Mouse (Mus musculus) cerebellum, adult 2 months (tissue): Measurements from ENCODE around the gene St6galnac3. TPM values are rescaled to one million over a fixed set of nuclear protein-coding genes. Genes with fewer than 3 reads are reported as not detected.
"Not testable (repeated sequence)": the region's sequence is repeated elsewhere in the genome, so short reads cannot be mapped to it uniquely, and the experiment has no call there.

Experiments used
- DNase-seq, 2 experiments: peaks; one replicate each; pipeline ENCODE4 v3.0.0; 2021
- H3K27ac ChIP-seq: fragments of 200-500 bp; 2 replicates; pipeline ENCODE4 v1.5.1; 2012; ENCODE audit warnings: low read length, control low read depth, inconsistent platforms; ENCODE audit not compliant: insufficient read depth
- H3K27me3 ChIP-seq: fragments of 200-500 bp; 2 replicates; pipeline ENCODE4 v1.6.1; 2012; ENCODE audit warnings: inconsistent platforms, mild to moderate bottlenecking, low read length, moderate library complexity; ENCODE audit not compliant: control insufficient read depth, insufficient read depth
- H3K4me1 ChIP-seq: fragments of 200-500 bp; 2 replicates; pipeline ENCODE4 v1.6.1; 2011; ENCODE audit warnings: low read length; ENCODE audit not compliant: control insufficient read depth, insufficient read depth
- H3K4me3 ChIP-seq: fragments of 200-500 bp; replicated peaks from 2 replicates; pipeline ENCODE3; 2011; ENCODE audit warnings: mild to moderate bottlenecking, low read depth, low read length, control low read depth; ENCODE audit not compliant: insufficient read depth
- CTCF ChIP-seq: fragments of 200-500 bp; IDR thresholded peaks from 2 replicates; pipeline ENCODE4 v1.5.1; 2011; ENCODE audit warnings: low read depth, mild to moderate bottlenecking, control low read depth, low read length, moderate library complexity, borderline replicate concordance; ENCODE audit not compliant: insufficient read depth
- POLR2A ChIP-seq: fragments of 200-500 bp; IDR thresholded peaks from 2 replicates; pipeline ENCODE4 v1.6.1; 2011; ENCODE audit warnings: low read length, control low read depth, borderline replicate concordance; ENCODE audit not compliant: insufficient read depth
- WGBS: fragments of 180-500 bp; shearing (Covaris S2); methylation state at CpG from one replicate; pipeline ENCODE4 v1.1.7; 2018; 5-methylcytosine and 5-hydroxymethylcytosine counted together
- polyA plus RNA-seq: library from polyadenylated mRNA; depleted of rRNA; stranded (reverse); fragments of >200 nt; gene quantifications from 2 replicates; pipeline ENCODE4 v1.2.3, GENCODE M21; 2012

The St6galnac3 gene
- polyA plus RNA-seq, 1 experiment: 14.6 TPM

GRCm38 (mm10) chr3:153399574-153399973 is 325.4 kb downstream of the St6galnac3 start:
- H3K27me3 ChIP-seq: no peaks in the 10 kb centered on the region
- TF ChIP-seq POLR2A (no peak), CTCF (no peak)
- no peak overlapping the region for H3K27ac ChIP-seq
- no peak for DNase-seq
- 77% methylated on average over 6 of the region's 6 CpGs for WGBS
- H3K4me1 ChIP-seq: no peaks in the 10 kb centered on the region
- no peak overlapping the region for H3K4me3 ChIP-seq

GRCm38 (mm10) chr3:153397726-153398125 is 327.2 kb downstream of the St6galnac3 start:
- H3K27me3 ChIP-seq: no peaks in the 10 kb centered on the region
- TF ChIP-seq POLR2A: no peak
- TF ChIP-seq CTCF: no peak
- no peak overlapping the region for H3K27ac ChIP-seq
- no peak overlapping the region for H3K4me3 ChIP-seq
- no peak for DNase-seq
- no peaks in the 10 kb centered on the region for H3K4me1 ChIP-seq
- WGBS: 62% methylated on average over 9 of the region's 9 CpGs

- no peak overlapping the region for H3K27ac ChIP-seq
- H3K4me3 ChIP-seq: no peak overlapping the region
- no peaks in the 10 kb centered on the region for H3K4me1 ChIP-seq
- no peaks in the 10 kb centered on the region for H3K27me3 ChIP-seq
- WGBS: 79% methylated on average over 12 of the region's 12 CpGs
- no peak for DNase-seq
- TF ChIP-seq POLR2A (no peak), CTCF (no peak)
Measured at GRCm38 (mm10) chr3:153396375-153397068, 328.5 kb downstream of the St6galnac3 start.

GRCm38 (mm10) chr3:153395351-153395750 is 329.6 kb downstream of the St6galnac3 start:
- 80% methylated on average over 5 of the region's 5 CpGs for WGBS
- Histone ChIP-seq H3K4me1 (no peaks in the 10 kb centered on the region), H3K4me3 (no peak overlapping the region), H3K27me3 (no peaks in the 10 kb centered on the region), H3K27ac (no peak overlapping the region)
- no peak for DNase-seq
- no peak for TF ChIP-seq POLR2A
- no peak for TF ChIP-seq CTCF

- TF ChIP-seq POLR2A: no peak
- TF ChIP-seq CTCF: no peak
Measured at GRCm38 (mm10) chr3:153394751-153395150, 330.2 kb downstream of the St6galnac3 start.

GRCm38 (mm10) chr3:153394224-153394623 is 330.8 kb downstream of the St6galnac3 start:
- no peaks in the 10 kb centered on the region for H3K4me1 ChIP-seq
- no peaks in the 10 kb centered on the region for H3K27me3 ChIP-seq
- H3K27ac ChIP-seq: no peak overlapping the region
- TF ChIP-seq POLR2A: no peak
- no peak for TF ChIP-seq CTCF
- DNase-seq: no peak
- 93% methylated on average over 9 of the region's 9 CpGs for WGBS
- H3K4me3 ChIP-seq: no peak overlapping the region

More at GRCm38 (mm10) chr3:153394751-153395150, 330.2 kb downstream of the St6galnac3 start:
- Histone ChIP-seq H3K4me1 (no peaks in the 10 kb centered on the region), H3K27me3 (no peaks in the 10 kb centered on the region), H3K4me3 (no peak overlapping the region), H3K27ac (no peak overlapping the region)
- peak in 1 of 2 experiments; percentile 15 for DNase-seq
- WGBS: 74% methylated on average over 4 of the region's 4 CpGs

GRCm38 (mm10) chr3:153391451-153391850 is 333.5 kb downstream of the St6galnac3 start:
- H3K4me3 ChIP-seq, H3K4me1 ChIP-seq, DNase-seq, H3K27ac ChIP-seq, H3K27me3 ChIP-seq: not testable (repeated sequence)
- 91% methylated on average over 1 of the region's 1 CpGs for WGBS

GRCm38 (mm10) chr3:153384651-153385050 is 340.3 kb downstream of the St6galnac3 start:
- H3K27me3 ChIP-seq, H3K27ac ChIP-seq, H3K4me1 ChIP-seq, DNase-seq, H3K4me3 ChIP-seq: not testable (repeated sequence)
- WGBS: 84% methylated on average over 5 of the region's 5 CpGs
